Mouse (Mus musculus) layer of hippocampus, adult 2 months (tissue): ENCODE measurements at regions not wholly inside any gene's neighbourhood (a gene's known extent, or its start where the extent isn't known, plus 50 kb on each side); places are given as distances from the start of the nearest gene placed in this dataset.
A peak's percentile ranks its signal among the peaks of the same experiment; 100 is the strongest.

Source experiments
- DNase-seq, 2 experiments: peaks; one replicate each; pipeline ENCODE4 v3.0.0; 2022; ENCODE audit warnings: low spot score in 2 of 2
- H3K27ac ChIP-seq: fragments of 200-600 bp; 2 replicates; pipeline ENCODE4 v1.8.1; 2022
- H3K4me3 ChIP-seq: fragments of 200-600 bp; 2 replicates; pipeline ENCODE4 v1.8.1; 2022; ENCODE audit warnings: mild to moderate bottlenecking
- CTCF ChIP-seq: fragments of 200-600 bp; conservative IDR thresholded peaks from 2 replicates; pipeline ENCODE4 v1.8.1; 2022; ENCODE audit warnings: antibody characterized with exemption, mild to moderate bottlenecking, moderate library complexity

DNA sequence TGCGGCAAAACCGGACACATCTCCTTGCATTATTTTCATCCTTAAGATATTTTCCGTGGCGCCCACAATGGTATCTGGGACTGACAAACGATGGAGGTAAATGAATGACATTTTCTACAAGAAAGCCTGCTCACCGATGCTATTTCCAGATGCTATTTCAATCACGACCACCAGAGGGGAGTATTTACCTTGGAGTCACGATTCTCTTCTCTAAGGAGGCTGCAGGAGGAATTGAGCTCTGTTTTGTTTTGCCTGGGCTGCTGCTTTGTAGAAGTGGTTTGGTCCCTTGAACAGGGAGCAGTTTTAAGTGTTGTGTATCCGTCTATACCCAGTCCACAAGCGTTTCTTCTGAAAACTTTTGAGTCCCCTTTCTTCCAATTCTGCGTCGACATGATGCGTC, 128.7 kb upstream of the Itga1 start:
- Histone ChIP-seq H3K27ac (no peak overlapping the region), H3K4me3 (no peak overlapping the region)
- peak; percentile 61 to 76 for DNase-seq
- peak; percentile 94 for TF ChIP-seq CTCF

GRCm38 (mm10) chr13:115226824-115227223, 125.1 kb upstream of the Itga1 start:
- no peak for DNase-seq
- no peak for TF ChIP-seq CTCF

GRCm38 (mm10) chr13:115219701-115220100, 117.9 kb upstream of the Itga1 start:
- DNase-seq = no peak
- Histone ChIP-seq H3K27ac (no peak overlapping the region), H3K4me3 (no peak overlapping the region)
- peak; percentile 51 for TF ChIP-seq CTCF

More at GRCm38 (mm10) chr13:115226824-115227223, 125.1 kb upstream of the Itga1 start:
- Histone ChIP-seq H3K4me3 (no peak overlapping the region), H3K27ac (no peak overlapping the region)

- no peak overlapping the region for H3K4me3 ChIP-seq
- H3K27ac ChIP-seq = no peak overlapping the region
- DNase-seq = no peak
- no peak for TF ChIP-seq CTCF
Measured at GRCm38 (mm10) chr13:115211285-115211684, 109.5 kb upstream of the Itga1 start.

DNA sequence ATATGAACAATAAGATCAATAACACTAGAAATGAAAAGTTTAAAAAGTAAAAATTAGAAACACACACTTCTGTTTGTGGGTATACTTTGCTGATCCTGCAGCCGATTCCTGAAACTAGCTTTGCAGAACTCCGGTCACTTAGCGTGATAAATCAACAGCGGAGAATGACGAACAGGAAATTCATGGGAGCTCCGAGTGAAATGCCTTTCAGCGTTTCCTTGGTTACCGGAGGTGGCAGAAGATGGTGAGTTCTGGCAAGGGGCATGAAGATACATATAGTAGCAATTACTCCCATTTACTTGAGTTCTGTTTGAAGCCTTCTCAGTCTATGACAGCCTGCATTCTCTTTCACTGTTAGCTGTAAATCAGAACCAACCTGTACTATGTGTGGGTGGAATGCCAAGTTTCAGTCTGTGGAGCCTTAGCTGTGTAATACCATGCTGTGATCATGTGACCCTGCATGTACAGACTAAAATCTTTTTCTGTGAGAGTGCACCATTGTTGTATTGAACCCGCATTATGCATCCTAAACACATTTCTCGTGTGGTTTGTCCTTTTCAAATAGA, 109.0 kb upstream of the Itga1 start:
- DNase-seq = peak in 1 of 2 experiments; percentile 13
- no peak overlapping the region for H3K4me3 ChIP-seq
- TF ChIP-seq CTCF = no peak
- no peak overlapping the region for H3K27ac ChIP-seq

DNA sequence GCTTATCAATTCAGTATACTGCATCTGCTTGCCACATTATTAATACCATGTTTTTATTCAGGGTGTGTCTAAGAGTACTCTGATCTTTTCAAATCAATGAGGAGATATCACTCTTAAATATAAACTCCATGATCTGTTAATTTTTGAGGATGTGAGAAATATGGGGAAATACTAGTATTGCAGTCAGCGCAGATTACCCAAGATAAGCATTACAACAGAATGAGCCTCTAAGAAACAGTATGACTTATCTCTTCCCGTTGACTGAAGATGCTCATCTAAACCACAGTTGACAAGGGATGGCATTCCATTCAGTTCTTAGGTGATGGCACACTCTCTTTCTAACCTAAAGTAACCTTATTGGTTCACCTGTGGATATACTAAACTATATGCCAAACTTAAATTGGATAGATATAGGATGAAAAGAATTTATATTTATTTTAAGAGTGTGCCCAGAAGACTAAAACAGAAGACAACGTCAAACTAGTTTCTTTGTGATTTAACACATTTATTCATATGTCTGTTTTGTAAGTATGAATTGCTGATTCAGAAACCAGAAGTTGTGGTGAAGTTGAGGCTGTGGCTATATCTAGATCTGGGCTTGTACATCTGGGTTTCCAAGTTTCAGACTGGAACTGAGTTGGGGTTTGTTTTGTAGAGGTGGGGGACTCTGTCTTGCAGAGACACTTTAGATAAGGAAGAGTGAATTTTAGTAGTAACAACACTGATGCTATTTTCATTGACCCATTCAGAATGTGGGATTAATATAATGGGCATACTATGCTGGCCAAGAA, 107.8 kb upstream of the Itga1 start:
- H3K4me3 ChIP-seq = no peak overlapping the region
- H3K27ac ChIP-seq = no peak overlapping the region
- no peak for DNase-seq
- TF ChIP-seq CTCF = no peak

GRCm38 (mm10) chr13:115206723-115207122, 105.0 kb upstream of the Itga1 start:
- Histone ChIP-seq H3K27ac (no peak overlapping the region), H3K4me3 (no peak overlapping the region)
- TF ChIP-seq CTCF = no peak
- no peak for DNase-seq

GRCm38 (mm10) chr13:115199166-115199565, 97.4 kb upstream of the Itga1 start:
- no peak for DNase-seq
- TF ChIP-seq CTCF = no peak
- Histone ChIP-seq H3K27ac (no peak overlapping the region), H3K4me3 (no peak overlapping the region)

- TF ChIP-seq CTCF = no peak
- Histone ChIP-seq H3K27ac (no peak overlapping the region), H3K4me3 (no peak overlapping the region)
- DNase-seq = no peak
Measured at GRCm38 (mm10) chr13:115188066-115188465, 86.3 kb upstream of the Itga1 start.

DNA sequence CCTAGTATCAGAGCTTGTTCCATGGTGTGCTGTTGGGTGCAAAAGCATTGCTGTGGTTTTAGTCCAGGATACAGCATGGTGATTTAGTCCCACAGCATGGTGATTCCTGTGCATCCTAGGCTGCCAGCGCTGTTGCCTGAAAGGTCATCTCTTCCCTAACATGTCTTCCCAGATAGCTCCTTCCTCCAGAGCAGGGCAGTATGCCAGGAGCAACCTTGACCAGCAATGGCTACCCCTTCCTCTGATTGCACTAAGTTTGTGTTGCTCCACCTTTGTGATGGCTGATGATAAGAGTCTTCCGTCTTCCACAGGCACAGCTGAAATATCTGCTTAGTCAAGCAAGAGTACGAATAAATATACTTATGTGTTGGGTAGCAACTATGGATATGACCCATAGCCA, 85.6 kb upstream of the Itga1 start:
- no peak overlapping the region for H3K4me3 ChIP-seq
- no peak for DNase-seq
- H3K27ac ChIP-seq = no peak overlapping the region
- TF ChIP-seq CTCF = no peak

GRCm38 (mm10) chr13:115182211-115182870, 80.6 kb upstream of the Itga1 start:
- no peak for TF ChIP-seq CTCF
- H3K27ac ChIP-seq = no peak overlapping the region
- DNase-seq = no peak
- no peak overlapping the region for H3K4me3 ChIP-seq

DNA sequence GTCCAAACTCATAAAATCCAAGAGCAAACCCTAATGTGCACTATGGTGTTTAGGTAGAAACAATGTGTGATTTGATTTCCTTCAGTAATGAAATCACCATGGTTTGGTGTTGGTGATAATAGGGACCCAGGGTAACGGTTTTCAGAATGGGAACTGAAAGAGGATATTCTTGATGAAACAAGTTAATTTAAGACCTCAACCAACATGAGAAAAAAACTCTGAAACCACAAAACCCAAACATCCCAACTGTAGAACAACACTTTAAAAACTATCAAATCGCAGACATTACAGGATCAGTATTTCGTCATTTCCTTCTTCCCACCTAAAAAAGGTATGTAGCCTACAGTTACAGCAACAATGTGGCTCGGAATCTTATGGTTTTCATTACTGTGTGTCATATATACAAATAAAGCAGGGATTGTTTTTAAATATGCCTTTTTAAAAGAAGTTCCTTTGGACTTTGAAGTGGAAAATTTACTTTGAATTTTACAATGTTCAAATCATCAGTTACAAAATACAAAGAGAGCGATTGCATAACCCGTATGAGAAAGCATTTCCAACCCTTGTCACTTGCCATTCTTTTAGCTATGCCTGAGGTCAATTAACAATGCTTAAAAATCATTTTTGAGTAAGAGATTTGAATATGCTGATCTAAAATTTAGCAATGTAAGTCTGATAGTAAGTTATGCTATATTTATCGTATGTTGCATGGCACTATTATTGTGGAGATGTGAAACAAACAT, 76.6 kb upstream of the Itga1 start:
- no peak for DNase-seq

More for the DNA sequence above, 76.6 kb upstream of the Itga1 start:
- TF ChIP-seq CTCF = no peak
- H3K4me3 ChIP-seq = no peak overlapping the region
- H3K27ac ChIP-seq = no peak overlapping the region
